Mouse (Mus musculus) kidney, embryonic 16.5 days (tissue): ENCODE results near the gene Mapk8. TPM values are rescaled to one million over a fixed set of nuclear protein-coding genes. Genes with fewer than 3 reads are reported as not detected.

ENCODE experiments used
- ATAC-seq: fragments of 200-750 bp; cut with Nextera tagmentation; 2 replicates; pipeline ENCODE4 v1.8.0; 2017; ENCODE audit warnings: moderate TSS enrichment; ENCODE audit not compliant: low FRiP score, low TSS enrichment
- H3K27ac ChIP-seq: fragments of 300-500 bp; sonication (generic); 2 replicates; pipeline ENCODE4 v1.5.1; 2014; ENCODE audit warnings: low read length
- H3K27me3 ChIP-seq: fragments of 300-500 bp; sonication (generic); 2 replicates; pipeline ENCODE4 v1.6.1; 2014; ENCODE audit warnings: low read length, control low read depth, mixed read lengths; ENCODE audit not compliant: insufficient read depth
- H3K36me3 ChIP-seq: fragments of 300-500 bp; sonication (generic); 2 replicates; pipeline ENCODE4 v1.6.1; 2014; ENCODE audit warnings: low read length, control low read depth, mixed read lengths; ENCODE audit not compliant: insufficient read depth
- H3K4me1 ChIP-seq: fragments of 300-500 bp; sonication (generic); 2 replicates; pipeline ENCODE4 v1.6.1; 2014; ENCODE audit warnings: low read length, control low read depth, mixed read lengths; ENCODE audit not compliant: insufficient read depth
- H3K4me2 ChIP-seq: fragments of 300-500 bp; sonication (generic); replicated peaks from 2 replicates; pipeline ENCODE4 v1.6.1; 2014; ENCODE audit warnings: low read depth, low read length
- H3K4me3 ChIP-seq: fragments of 300-500 bp; sonication (generic); 2 replicates; pipeline ENCODE4 v1.5.1; 2014; ENCODE audit warnings: mild to moderate bottlenecking, low read length
- H3K9ac ChIP-seq: fragments of 300-500 bp; sonication (generic); replicated peaks from 2 replicates; pipeline ENCODE4 v1.6.1; 2014; ENCODE audit warnings: low read length
- H3K9me3 ChIP-seq: fragments of 300-500 bp; sonication (generic); 2 replicates; pipeline ENCODE4 v1.6.1; 2016; ENCODE audit warnings: low read length, control low read depth
- WGBS: fragments of 180-500 bp; shearing (Covaris S2); extraction: QIAGEN DNeasy Blood & Tissue Kit; methylation state at CpG from one replicate; pipeline ENCODE4 v1.1.7; 2014; 5-methylcytosine and 5-hydroxymethylcytosine counted together
- polyA plus RNA-seq: library from polyadenylated mRNA; unstranded; fragments of >200 nt; fragmentation: Nextera tagmentation; extraction: Ambion mirVana; gene quantifications from 2 replicates; pipeline ENCODE4 v1.2.1, GENCODE M21; 2015

The Mapk8 gene
- polyA plus RNA-seq, 1 experiment from 2014 or later: 15.2 TPM

- no peak overlapping the region for H3K27ac ChIP-seq
- ATAC-seq: no peak
- H3K27me3 ChIP-seq: peaks cover 2% of the 10 kb centered on the region; the same call in 1 of the 2 replicates
- H3K4me3 ChIP-seq: no peak overlapping the region
- 48% methylated on average over 12 of the region's 12 CpGs for WGBS
- no peak overlapping the region for H3K4me2 ChIP-seq
- no peak overlapping the region for H3K9ac ChIP-seq
- H3K4me1 ChIP-seq: peaks cover 12% of the 10 kb centered on the region
- H3K9me3 ChIP-seq: no peaks in the 10 kb centered on the region
- no peaks in the 10 kb centered on the region for H3K36me3 ChIP-seq
Measured at GRCm38 (mm10) chr14:33357600-33358368, 89.2 kb downstream of the Mapk8 start.

DNA sequence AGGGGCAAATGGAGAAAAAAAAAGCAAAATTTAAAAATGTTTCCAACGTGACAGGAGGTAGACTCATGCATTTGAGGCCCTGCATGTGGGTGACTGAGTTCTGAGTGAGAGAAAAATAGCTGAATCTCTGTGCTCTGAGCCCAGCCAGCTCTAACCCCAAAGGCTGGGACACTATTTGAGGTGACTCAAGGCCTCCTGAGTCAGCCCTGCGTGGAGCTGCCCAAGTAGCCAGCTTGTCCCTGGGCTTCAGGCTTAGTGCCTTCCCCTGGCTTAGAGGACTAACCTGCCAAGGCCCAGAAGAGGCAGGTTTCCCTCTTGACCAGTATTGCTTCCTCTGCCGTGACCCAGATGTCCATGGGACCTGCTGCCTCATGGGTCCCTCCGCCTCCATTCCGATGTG lies 91.7 kb downstream of the Mapk8 start:
- WGBS: 88% methylated on average over 5 of the region's 5 CpGs
- ATAC-seq: no peak
- no peak overlapping the region for H3K9ac ChIP-seq

DNA sequence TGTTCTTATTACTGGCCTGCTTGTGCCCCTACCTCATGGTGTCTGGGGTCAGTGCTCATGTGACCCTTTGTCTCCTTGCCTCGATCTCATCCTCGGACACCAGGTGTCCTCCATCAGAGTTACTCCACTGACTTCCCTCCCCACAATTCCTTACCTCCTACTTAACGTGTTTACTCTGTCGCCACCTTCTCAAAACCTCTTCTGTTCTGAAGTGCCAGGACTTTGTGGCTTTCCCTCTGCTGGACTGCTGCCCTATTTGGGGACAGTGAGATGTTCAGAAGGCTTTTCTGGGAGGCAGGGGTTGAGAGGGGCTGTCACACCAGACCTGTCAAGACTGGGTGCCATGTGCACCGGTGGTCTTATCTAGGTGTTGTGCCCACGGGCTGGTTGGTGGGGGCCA lies 94.1 kb downstream of the Mapk8 start:
- Histone ChIP-seq H3K27ac (no peak overlapping the region), H3K9me3 (no peaks in the 10 kb centered on the region), H3K4me3 (no peak overlapping the region), H3K36me3 (no peaks in the 10 kb centered on the region), H3K4me1 (peaks cover 11% of the 10 kb centered on the region; the same call in 1 of the 2 replicates), H3K9ac (no peak overlapping the region), H3K27me3 (peaks cover 34% of the 10 kb centered on the region), H3K4me2 (no peak overlapping the region)
- peak; percentile 13; the same call in 1 of the 2 replicates for ATAC-seq
- 50% methylated on average over 6 of the region's 6 CpGs for WGBS

More for the DNA sequence above, 91.7 kb downstream of the Mapk8 start:
- Histone ChIP-seq H3K4me2 (no peak overlapping the region), H3K27me3 (peaks cover 24% of the 10 kb centered on the region), H3K4me3 (no peak overlapping the region), H3K27ac (no peak overlapping the region), H3K36me3 (no peaks in the 10 kb centered on the region), H3K9me3 (no peaks in the 10 kb centered on the region), H3K4me1 (peaks cover 11% of the 10 kb centered on the region; the same call in 1 of the 2 replicates)

GRCm38 (mm10) chr14:33351984-33352722 lies 94.8 kb downstream of the Mapk8 start:
- ATAC-seq: 0 out of 2 replicates have a peak, but pooled peaks have one; percentile 13
- 69% methylated on average over 6 of the region's 6 CpGs for WGBS

GRCm38 (mm10) chr14:33351019-33351418 lies 95.9 kb downstream of the Mapk8 start:
- Histone ChIP-seq H3K9ac (peak overlapping the region; percentile 63), H3K9me3 (no peaks in the 10 kb centered on the region), H3K36me3 (no peaks in the 10 kb centered on the region), H3K4me2 (peak overlapping the region; percentile 74), H3K4me3 (peak overlapping the region; percentile 45), H3K27me3 (peaks cover 34% of the 10 kb centered on the region), H3K4me1 (peaks cover 6% of the 10 kb centered on the region; the same call in 1 of the 2 replicates), H3K27ac (no peak overlapping the region)
- 1% methylated on average over 42 of the region's 42 CpGs for WGBS
- ATAC-seq: peak; percentile 50

More at GRCm38 (mm10) chr14:33351984-33352722, 94.8 kb downstream of the Mapk8 start:
- Histone ChIP-seq H3K9me3 (no peaks in the 10 kb centered on the region), H3K27me3 (peaks cover 34% of the 10 kb centered on the region), H3K36me3 (no peaks in the 10 kb centered on the region), H3K4me1 (peaks cover 6% of the 10 kb centered on the region; the same call in 1 of the 2 replicates), H3K4me3 (no peak overlapping the region), H3K9ac (no peak overlapping the region), H3K27ac (no peak overlapping the region), H3K4me2 (no peak overlapping the region)

- H3K27me3 ChIP-seq: peaks cover 32% of the 10 kb centered on the region
- H3K4me3 ChIP-seq: no peak overlapping the region
- ATAC-seq: no peak
- H3K36me3 ChIP-seq: no peaks in the 10 kb centered on the region
- H3K9me3 ChIP-seq: no peaks in the 10 kb centered on the region
- 79% methylated on average over 1 of the region's 1 CpGs for WGBS
- H3K9ac ChIP-seq: no peak overlapping the region
- H3K4me1 ChIP-seq: peaks cover 6% of the 10 kb centered on the region; the same call in 1 of the 2 replicates
- H3K27ac ChIP-seq: no peak overlapping the region
- H3K4me2 ChIP-seq: no peak overlapping the region
Measured at GRCm38 (mm10) chr14:33348146-33348545, 98.8 kb downstream of the Mapk8 start.

- peaks cover 6% of the 10 kb centered on the region; the same call in 1 of the 2 replicates for H3K4me1 ChIP-seq
- peaks cover 32% of the 10 kb centered on the region for H3K27me3 ChIP-seq
- no peak overlapping the region for H3K9ac ChIP-seq
- 67% methylated on average over 4 of the region's 4 CpGs for WGBS
- no peak overlapping the region for H3K27ac ChIP-seq
- no peak for ATAC-seq
- H3K36me3 ChIP-seq: no peaks in the 10 kb centered on the region
- H3K9me3 ChIP-seq: no peaks in the 10 kb centered on the region
- no peak overlapping the region for H3K4me2 ChIP-seq
- H3K4me3 ChIP-seq: no peak overlapping the region
Measured at GRCm38 (mm10) chr14:33347738-33348137, 99.2 kb downstream of the Mapk8 start.

- H3K27me3 ChIP-seq: peaks cover 22% of the 10 kb centered on the region
- H3K4me3 ChIP-seq: no peak overlapping the region
- no peak overlapping the region for H3K9ac ChIP-seq
- WGBS: 70% methylated on average over 6 of the region's 6 CpGs
- no peak for ATAC-seq
- peaks cover 6% of the 10 kb centered on the region; the same call in 1 of the 2 replicates for H3K4me1 ChIP-seq
- no peak overlapping the region for H3K27ac ChIP-seq
- H3K36me3 ChIP-seq: no peaks in the 10 kb centered on the region
- H3K9me3 ChIP-seq: no peaks in the 10 kb centered on the region
- no peak overlapping the region for H3K4me2 ChIP-seq
Measured at GRCm38 (mm10) chr14:33346546-33346945, 100.4 kb downstream of the Mapk8 start.

DNA sequence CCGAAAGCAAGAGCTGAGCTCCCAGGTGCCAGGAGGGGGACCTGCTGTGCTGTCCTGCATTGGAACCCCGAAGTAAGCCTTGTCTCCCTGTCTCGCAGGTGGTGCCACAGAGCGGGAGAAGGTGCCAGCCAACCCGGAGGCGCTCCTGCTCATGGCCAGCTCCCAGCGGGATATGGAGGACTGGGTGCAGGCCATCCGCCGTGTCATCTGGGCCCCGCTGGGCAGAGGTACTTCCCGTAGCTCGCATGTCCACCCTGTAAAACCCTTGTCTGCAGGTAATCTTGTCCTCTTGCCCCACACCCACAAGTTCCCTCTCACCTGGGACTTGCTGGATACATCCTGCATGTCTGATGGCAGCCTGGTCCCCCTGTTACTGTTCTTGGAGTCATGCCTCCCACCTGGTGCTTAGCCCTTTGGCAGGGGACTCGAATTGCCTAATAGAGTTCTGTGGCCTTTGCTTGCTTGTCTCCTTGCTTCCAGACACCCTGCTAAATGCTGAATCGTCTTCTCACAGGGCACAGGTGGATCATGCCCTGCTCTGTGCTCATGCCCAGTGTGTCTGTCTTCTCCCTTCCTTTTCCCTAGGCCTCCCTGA lies 103.7 kb downstream of the Mapk8 start:
- Histone ChIP-seq H3K4me3 (no peak overlapping the region), H3K9ac (no peak overlapping the region), H3K4me2 (no peak overlapping the region), H3K4me1 (no peaks in the 10 kb centered on the region), H3K27ac (no peak overlapping the region), H3K27me3 (no peaks in the 10 kb centered on the region), H3K9me3 (no peaks in the 10 kb centered on the region), H3K36me3 (no peaks in the 10 kb centered on the region)
- WGBS: 87% methylated on average over 12 of the region's 14 CpGs
- ATAC-seq: no peak
